Mouse (Mus musculus) E14TG2a.4 (cell line): Measurements from ENCODE around the gene 9130019O22Rik.

ENCODE experiments used
- H3K27me3 ChIP-seq: 2 replicates; pipeline ENCODE4 v1.6.1; 2014; ENCODE audit warnings: low read length, control low read depth; ENCODE audit not compliant: insufficient read depth
- H3K36me3 ChIP-seq: 2 replicates; pipeline ENCODE4 v1.6.1; 2014; ENCODE audit warnings: low read length, control low read depth; ENCODE audit not compliant: insufficient read depth
- H3K4me1 ChIP-seq: replicated peaks from 2 replicates; pipeline ENCODE4 v1.6.1; 2014; ENCODE audit warnings: low read depth, low read length, control low read depth
- H3K4me3 ChIP-seq: replicated peaks from 2 replicates; pipeline ENCODE4 v1.5.1; 2014; ENCODE audit warnings: mild to moderate bottlenecking, low read length
- H3K9me3 ChIP-seq: 2 replicates; pipeline ENCODE4 v1.6.1; 2014; ENCODE audit warnings: low read length, control low read depth
- CTCF ChIP-seq: conservative IDR thresholded peaks from 2 replicates; pipeline ENCODE4 v1.5.1; 2014; ENCODE audit warnings: low read length
- NANOG ChIP-seq: IDR thresholded peaks from 2 replicates; pipeline ENCODE4 v1.6.1; 2014; ENCODE audit warnings: borderline replicate concordance, low read length, mixed read lengths
- POU5F1 ChIP-seq: IDR thresholded peaks from 2 replicates; pipeline ENCODE4 v1.6.1; 2014; ENCODE audit warnings: low read length, borderline replicate concordance

9130019O22Rik gene

GRCm38 (mm10) chr7:127337636-127338035 is 49.3 kb downstream of the 9130019O22Rik start:
- TF ChIP-seq CTCF, result no peak
- no peak for TF ChIP-seq POU5F1
- TF ChIP-seq NANOG, result no peak
- Histone ChIP-seq H3K36me3 (no peaks in the 10 kb centered on the region), H3K27me3 (peaks cover 7% of the 10 kb centered on the region), H3K4me3 (no peak overlapping the region), H3K9me3 (no peaks in the 10 kb centered on the region), H3K4me1 (peaks cover 17% of the 10 kb centered on the region)

DNA sequence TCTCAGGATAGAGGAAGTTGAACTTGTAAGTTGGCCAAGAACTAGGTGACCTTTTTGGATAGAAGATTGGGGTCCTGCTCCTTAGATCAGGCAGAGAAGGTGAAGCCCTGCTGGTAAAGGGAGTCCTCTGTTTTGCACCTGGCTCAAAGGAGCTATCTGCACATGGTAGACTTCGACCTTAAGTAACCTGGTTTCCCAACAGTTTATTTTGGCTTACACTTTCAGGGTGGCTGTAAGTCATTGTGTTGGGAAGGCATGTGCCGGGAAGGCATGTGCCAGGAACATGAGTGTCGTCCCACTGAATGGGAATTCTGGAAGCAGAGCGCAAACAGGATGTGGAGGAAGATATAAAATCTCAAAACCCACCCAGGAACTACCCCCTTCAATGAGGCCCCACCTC is 51.4 kb downstream of the 9130019O22Rik start:
- Histone ChIP-seq H3K9me3 (no peaks in the 10 kb centered on the region), H3K4me3 (no peak overlapping the region), H3K4me1 (peaks cover 3% of the 10 kb centered on the region), H3K27me3 (peaks cover 3% of the 10 kb centered on the region; the same call in 1 of the 2 replicates), H3K36me3 (no peaks in the 10 kb centered on the region)
- TF ChIP-seq CTCF (no peak), POU5F1 (no peak), NANOG (no peak)

GRCm38 (mm10) chr7:127333240-127333639 is 53.7 kb downstream of the 9130019O22Rik start:
- H3K36me3 ChIP-seq, result no peaks in the 10 kb centered on the region
- TF ChIP-seq POU5F1 (no peak), CTCF (no peak), NANOG (no peak)
- H3K27me3 ChIP-seq, result peaks cover 3% of the 10 kb centered on the region; the same call in 1 of the 2 replicates
- H3K9me3 ChIP-seq, result no peaks in the 10 kb centered on the region
- no peaks in the 10 kb centered on the region for H3K4me1 ChIP-seq
- no peak overlapping the region for H3K4me3 ChIP-seq
